In the genomic region with DNA sequence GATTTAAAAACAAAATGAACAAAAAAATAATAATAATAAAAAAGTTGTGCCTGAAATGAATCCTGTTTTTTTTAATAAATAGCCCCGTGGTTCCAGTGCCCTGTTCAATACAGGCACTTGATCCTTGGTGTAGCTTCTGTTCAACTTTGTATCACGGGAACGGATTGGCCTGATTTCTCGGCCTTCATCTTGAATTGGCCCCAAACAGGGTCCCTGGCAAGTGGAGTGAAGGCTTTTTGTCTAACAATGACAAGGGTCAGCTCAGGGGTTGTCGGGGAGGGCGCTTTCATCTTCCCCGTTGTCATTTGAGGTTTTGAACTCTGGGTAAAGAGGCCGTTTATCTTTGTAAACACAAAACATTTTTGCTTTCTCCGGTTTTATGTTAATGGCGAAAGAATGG, we compare ENCODE assay signal across 8 mouse cellular contexts. TPM values are rescaled to one million over a fixed set of nuclear protein-coding genes. Genes with fewer than 3 reads are reported as not detected.
DNase-seq lines count a peak whose midpoint lies in the region; ATAC-seq and TF ChIP-seq lines count a peak whose summit lies in the region.

No protein-coding gene starts in this region.

- peak overlapping the region; percentile 74 for H3K4me2 ChIP-seq in limb, embryonic 13.5 days (replicated peaks)
- peak overlapping the region; percentile 75 for H3K4me2 ChIP-seq in neural tube, embryonic 13.5 days

- no peaks in the 10 kb centered on the region for H3K27me3 ChIP-seq in heart, embryonic 10.5 days (ENCODE audit: insufficient read depth, poor library complexity, severe bottlenecking)
- no peaks in the 10 kb centered on the region for H3K27me3 ChIP-seq in C2C12 (ENCODE audit: control insufficient read depth, insufficient read depth, insufficient read length)
- no peaks in the 10 kb centered on the region for H3K27me3 ChIP-seq in forebrain, embryonic 10.5 days (ENCODE audit: poor library complexity, severe bottlenecking)
- H3K27me3 ChIP-seq in limb, embryonic 13.5 days = no peaks in the 10 kb centered on the region
- H3K27me3 ChIP-seq in neural tube, embryonic 13.5 days = no peaks in the 10 kb centered on the region

- no peak for DNase-seq in heart, embryonic 10.5 days (ENCODE audit: low spot score)
- DNase-seq in heart, postnatal 4 days = no peak
- no peak for DNase-seq in forebrain, embryonic 10.5 days (ENCODE audit: extremely low spot score, low spot score)
- no peak for DNase-seq in gastrocnemius, postnatal 36 days
- no peak for DNase-seq in adrenal gland, postnatal 4 days (ENCODE audit: low spot score in 2 of 2)

- peaks cover 28% of the 10 kb centered on the region for H3K79me3 ChIP-seq in C2C12 (ENCODE audit: low read depth)

- peak overlapping the region; percentile 85 for H3K4me3 ChIP-seq in heart, embryonic 10.5 days
- peak overlapping the region; percentile 76 for H3K4me3 ChIP-seq in C2C12 (ENCODE audit: insufficient read depth, poor library complexity, severe bottlenecking)
- peak overlapping the region; percentile 81 for H3K4me3 ChIP-seq in forebrain, embryonic 10.5 days
- H3K4me3 ChIP-seq in limb, embryonic 13.5 days = peak overlapping the region; percentile 72
- H3K4me3 ChIP-seq in neural tube, embryonic 13.5 days = peak overlapping the region; percentile 79

- peaks cover 73% of the 10 kb centered on the region for H3K36me3 ChIP-seq in heart, embryonic 10.5 days
- H3K36me3 ChIP-seq in C2C12 (ENCODE audit: control insufficient read depth, insufficient read depth) = peaks cover 86% of the 10 kb centered on the region
- peaks cover 80% of the 10 kb centered on the region for H3K36me3 ChIP-seq in forebrain, embryonic 10.5 days (replicated peaks)
- H3K36me3 ChIP-seq in limb, embryonic 13.5 days = peaks cover 61% of the 10 kb centered on the region
- H3K36me3 ChIP-seq in neural tube, embryonic 13.5 days = peaks cover 67% of the 10 kb centered on the region

- 0 out of 2 replicates have a peak overlapping the region, but pooled peaks have one; percentile 8 for H3K9ac ChIP-seq in limb, embryonic 13.5 days
- H3K9ac ChIP-seq in neural tube, embryonic 13.5 days = peak overlapping the region; percentile 58

- no peaks in the 10 kb centered on the region for H3K9me3 ChIP-seq in heart, embryonic 10.5 days
- H3K9me3 ChIP-seq in forebrain, embryonic 10.5 days = no peaks in the 10 kb centered on the region
- H3K9me3 ChIP-seq in limb, embryonic 13.5 days = no peaks in the 10 kb centered on the region
- no peaks in the 10 kb centered on the region for H3K9me3 ChIP-seq in neural tube, embryonic 13.5 days

- no peak for TF ChIP-seq CTCF in C2C12 (IDR thresholded peaks at IDR 0.05; ENCODE audit: control insufficient read depth, insufficient read depth, insufficient read length)

- intact Hi-C loops in gastrocnemius, postnatal 36 days (cut with DNase I) = no loop called here

- H3K4me1 ChIP-seq in heart, embryonic 10.5 days = 0 out of 2 replicates have a peak, but pooled peaks cover 4% of the 10 kb centered on the region
- H3K4me1 ChIP-seq in forebrain, embryonic 10.5 days = peaks cover 8% of the 10 kb centered on the region
- 0 out of 2 replicates have a peak, but pooled peaks cover 3% of the 10 kb centered on the region for H3K4me1 ChIP-seq in limb, embryonic 13.5 days
- peaks cover 12% of the 10 kb centered on the region for H3K4me1 ChIP-seq in neural tube, embryonic 13.5 days (replicated peaks)

- H3ac ChIP-seq in C2C12 (ENCODE audit: control insufficient read depth, insufficient read length, low read depth) = peak overlapping the region; percentile 22

- peak; percentile 30 for ATAC-seq in limb, embryonic 13.5 days (ENCODE audit: low FRiP score, low read depth)
- peak; percentile 48 for ATAC-seq in neural tube, embryonic 13.5 days (ENCODE audit: low read depth)

- peak overlapping the region; percentile 98 for H3K27ac ChIP-seq in heart, embryonic 10.5 days
- H3K27ac ChIP-seq in forebrain, embryonic 10.5 days = peak overlapping the region; percentile 96
- peak overlapping the region; percentile 98; the same call in 1 of the 2 replicates for H3K27ac ChIP-seq in limb, embryonic 13.5 days
- peak overlapping the region; percentile 95 for H3K27ac ChIP-seq in neural tube, embryonic 13.5 days (replicated peaks)

- H3K79me2 ChIP-seq in C2C12 (ENCODE audit: control insufficient read depth, insufficient read depth) = peaks cover 45% of the 10 kb centered on the region

- 6% methylated on average over 10 of the region's 10 CpGs for WGBS in heart, embryonic 10.5 days
- WGBS in forebrain, embryonic 10.5 days = 3% methylated on average over 10 of the region's 10 CpGs
- 6% methylated on average over 10 of the region's 10 CpGs for WGBS in limb, embryonic 13.5 days
- WGBS in neural tube, embryonic 13.5 days = 2% methylated on average over 10 of the region's 10 CpGs

TF ChIP-seq in C2C12, 6 proteins besides CTCF, POLR2A, EP300 and RAD21:
- no peak for TF ChIP-seq CEBPB (IDR thresholded peaks at IDR 0.05; ENCODE audit: low read depth)
- no peak for TF ChIP-seq FOSL1 (IDR thresholded peaks at IDR 0.05; ENCODE audit: insufficient read depth, low read length, poor library complexity, severe bottlenecking)
- TF ChIP-seq USF1 (IDR thresholded peaks at IDR 0.05; ENCODE audit: low read depth) = no peak
- no peak for TF ChIP-seq MYOD1 (IDR thresholded peaks at IDR 0.05; ENCODE audit: control insufficient read depth, insufficient read length, low read depth)
- no peak for TF ChIP-seq MAX (IDR thresholded peaks at IDR 0.05)
- TF ChIP-seq MYOG (IDR thresholded peaks at IDR 0.05; ENCODE audit: control insufficient read depth, extremely low read depth, insufficient read length) = no peak

RNA-seq across cellular contexts. Expression of a gene that starts 0.3 kb away (rescaled TPM):
- 109 and 122 TPM in 2 replicates for polyA plus RNA-seq in heart, embryonic 10.5 days (2016; fragmentation: Nextera tagmentation; extraction: Ambion mirVana)
- 100 to 1,000 TPM; 120 to 122 TPM for total RNA-seq in heart, postnatal 4 days (2021)
- 57.3 TPM for polyA plus RNA-seq in C2C12 (2012; fragmentation: generic; extraction: Trizol)
- 162 and 163 TPM in 2 replicates for polyA plus RNA-seq in forebrain, embryonic 10.5 days (2016; fragmentation: Nextera tagmentation; extraction: Ambion mirVana)
- 84.3 and 90.5 TPM in 2 replicates for polyA plus RNA-seq in limb, embryonic 13.5 days (2015; fragmentation: Nextera tagmentation; extraction: Ambion mirVana)
- 103 and 114 TPM in 2 replicates for polyA plus RNA-seq in neural tube, embryonic 13.5 days (2015; fragmentation: Nextera tagmentation; extraction: Ambion mirVana)
- total RNA-seq in gastrocnemius, postnatal 36 days (2021) = 10 to 100 TPM; 42.0 to 49.4 TPM
- 100 to 1,000 TPM; 105 to 109 TPM for total RNA-seq in adrenal gland, postnatal 4 days (2021)

RNA-seq across cellular contexts. Expression of a gene that starts 16.1 kb away (rescaled TPM):
- polyA plus RNA-seq in heart, embryonic 10.5 days (2016; fragmentation: Nextera tagmentation; extraction: Ambion mirVana) = not detected in 2 replicates
- total RNA-seq in heart, postnatal 4 days (2021) = under 1 TPM; 0.25 to 0.43 TPM
- polyA plus RNA-seq in C2C12 (2012; fragmentation: generic; extraction: Trizol) = 0.18 TPM
- not detected in 2 replicates for polyA plus RNA-seq in forebrain, embryonic 10.5 days (2016; fragmentation: Nextera tagmentation; extraction: Ambion mirVana)
- polyA plus RNA-seq in limb, embryonic 13.5 days (2015; fragmentation: Nextera tagmentation; extraction: Ambion mirVana) = 1.5 and 1.7 TPM in 2 replicates
- 0.87 TPM in 1 of 2 replicates, not detected in the other for polyA plus RNA-seq in neural tube, embryonic 13.5 days (2015; fragmentation: Nextera tagmentation; extraction: Ambion mirVana)
- 1,000 to 10,000 TPM; 1,190 to 1,255 TPM for total RNA-seq in gastrocnemius, postnatal 36 days (2021)
- 1 to 10 TPM; 3.4 to 7.6 TPM for total RNA-seq in adrenal gland, postnatal 4 days (2021)

RNA-seq across cellular contexts. Expression of a gene that starts 37.5 kb away (rescaled TPM):
- polyA plus RNA-seq in heart, embryonic 10.5 days (2016; fragmentation: Nextera tagmentation; extraction: Ambion mirVana) = 352 and 387 TPM in 2 replicates
- total RNA-seq in heart, postnatal 4 days (2021) = 100 to 1,000 TPM; 384 to 408 TPM
- 68.4 TPM for polyA plus RNA-seq in C2C12 (2012; fragmentation: generic; extraction: Trizol)
- 433 and 473 TPM in 2 replicates for polyA plus RNA-seq in forebrain, embryonic 10.5 days (2016; fragmentation: Nextera tagmentation; extraction: Ambion mirVana)
- 388 and 411 TPM in 2 replicates for polyA plus RNA-seq in limb, embryonic 13.5 days (2015; fragmentation: Nextera tagmentation; extraction: Ambion mirVana)
- 406 and 467 TPM in 2 replicates for polyA plus RNA-seq in neural tube, embryonic 13.5 days (2015; fragmentation: Nextera tagmentation; extraction: Ambion mirVana)
- total RNA-seq in gastrocnemius, postnatal 36 days (2021) = 100 to 1,000 TPM; 843 to 962 TPM
- total RNA-seq in adrenal gland, postnatal 4 days (2021) = 100 to 1,000 TPM; 337 to 354 TPM

RNA-seq across cellular contexts. Expression of a gene that starts 44.7 kb away (rescaled TPM):
- 3.4 and 4.4 TPM in 2 replicates for polyA plus RNA-seq in heart, embryonic 10.5 days (2016; fragmentation: Nextera tagmentation; extraction: Ambion mirVana)
- 1 to 10 TPM; 3.6 to 4.3 TPM for total RNA-seq in heart, postnatal 4 days (2021)
- polyA plus RNA-seq in C2C12 (2012; fragmentation: generic; extraction: Trizol) = 1.9 TPM
- 1.8 and 2.3 TPM in 2 replicates for polyA plus RNA-seq in forebrain, embryonic 10.5 days (2016; fragmentation: Nextera tagmentation; extraction: Ambion mirVana)
- polyA plus RNA-seq in limb, embryonic 13.5 days (2015; fragmentation: Nextera tagmentation; extraction: Ambion mirVana) = 8.3 and 10.1 TPM in 2 replicates
- 1.7 and 2.6 TPM in 2 replicates for polyA plus RNA-seq in neural tube, embryonic 13.5 days (2015; fragmentation: Nextera tagmentation; extraction: Ambion mirVana)
- 1 to 10 TPM; 2.0 to 2.5 TPM for total RNA-seq in gastrocnemius, postnatal 36 days (2021)
- total RNA-seq in adrenal gland, postnatal 4 days (2021) = 1 to 10 TPM; 3.1 to 3.8 TPM
